Mouse (Mus musculus): Measurements from ENCODE around the gene Rex2.
"Not testable (repeated sequence)": the region's sequence is repeated elsewhere in the genome, so short reads cannot be mapped to it uniquely, and the experiment has no call there.

Rex2 gene

GRCm38 (mm10) chr4:147021550-147021949 lies at the start of gene Rex2:
Gene Rex2 (plus strand): TSS chr4:147021850.
- in situ Hi-C loops (cut with MboI; ENCODE audit: low pct_unique_long_range_greater_than_20kb in 1 of 2, low sequenced_read_pairs in 2 of 2, unreplicated experiment in 1 of 2): not testable (repeated sequence)

- in situ Hi-C loops (cut with MboI; ENCODE audit: low pct_unique_long_range_greater_than_20kb in 1 of 2, low sequenced_read_pairs in 2 of 2, unreplicated experiment in 1 of 2): not testable (repeated sequence)
These were observed 45.1 kb upstream of the Rex2 start for GRCm38 (mm10) chr4:146976581-146976980.

GRCm38 (mm10) chr4:147018400-147018799 lies 3.2 kb upstream of the Rex2 start:
- in situ Hi-C loops (cut with MboI; ENCODE audit: low pct_unique_long_range_greater_than_20kb in 1 of 2, low sequenced_read_pairs in 2 of 2, unreplicated experiment in 1 of 2): not testable (repeated sequence)

GRCm38 (mm10) chr4:147026374-147026773 lies 4.7 kb downstream of the Rex2 start:
- in situ Hi-C loops (cut with MboI; ENCODE audit: low pct_unique_long_range_greater_than_20kb in 1 of 2, low sequenced_read_pairs in 2 of 2, unreplicated experiment in 1 of 2): not testable (repeated sequence)

GRCm38 (mm10) chr4:147031308-147032036 lies 9.8 kb downstream of the Rex2 start:
- in situ Hi-C loops (cut with MboI; ENCODE audit: low pct_unique_long_range_greater_than_20kb in 1 of 2, low sequenced_read_pairs in 2 of 2, unreplicated experiment in 1 of 2): not testable (repeated sequence)

- in situ Hi-C loops (cut with MboI; ENCODE audit: low pct_unique_long_range_greater_than_20kb in 1 of 2, low sequenced_read_pairs in 2 of 2, unreplicated experiment in 1 of 2): not testable (repeated sequence)
These were observed 42.1 kb downstream of the Rex2 start for GRCm38 (mm10) chr4:147063768-147064167.

GRCm38 (mm10) chr4:147065861-147066260 lies 44.2 kb downstream of the Rex2 start:
- in situ Hi-C loops (cut with MboI; ENCODE audit: low pct_unique_long_range_greater_than_20kb in 1 of 2, low sequenced_read_pairs in 2 of 2, unreplicated experiment in 1 of 2): not testable (repeated sequence)

GRCm38 (mm10) chr4:147066380-147066779 lies 44.7 kb downstream of the Rex2 start:
- in situ Hi-C loops (cut with MboI; ENCODE audit: low pct_unique_long_range_greater_than_20kb in 1 of 2, low sequenced_read_pairs in 2 of 2, unreplicated experiment in 1 of 2): not testable (repeated sequence)

GRCm38 (mm10) chr4:147095641-147096040 lies 74.0 kb downstream of the Rex2 start:
- in situ Hi-C loops (cut with MboI; ENCODE audit: low pct_unique_long_range_greater_than_20kb in 1 of 2, low sequenced_read_pairs in 2 of 2, unreplicated experiment in 1 of 2): not testable (repeated sequence)

GRCm38 (mm10) chr4:147101666-147102626 lies 80.3 kb downstream of the Rex2 start:
- in situ Hi-C loops (cut with MboI; ENCODE audit: low pct_unique_long_range_greater_than_20kb in 1 of 2, low sequenced_read_pairs in 2 of 2, unreplicated experiment in 1 of 2): not testable (repeated sequence)

- in situ Hi-C loops (cut with MboI; ENCODE audit: low pct_unique_long_range_greater_than_20kb in 1 of 2, low sequenced_read_pairs in 2 of 2, unreplicated experiment in 1 of 2): not testable (repeated sequence)
These were observed 82.2 kb downstream of the Rex2 start for GRCm38 (mm10) chr4:147103814-147104213.

Measured in mouse embryonic stem cell (cell line).